Mouse (Mus musculus) heart, postnatal 0 days (tissue): Measurements from ENCODE around the gene Zfp385c.

ENCODE experiments used
- CTCF ChIP-seq: IDR thresholded peaks from 2 replicates; pipeline ENCODE4 v1.5.1; 2016; ENCODE audit warnings: antibody characterized with exemption, control low read depth, low read depth
- EP300 ChIP-seq: IDR thresholded peaks from 2 replicates; pipeline ENCODE4 v1.6.1; 2016; ENCODE audit warnings: antibody characterized with exemption, low read depth

DNA sequence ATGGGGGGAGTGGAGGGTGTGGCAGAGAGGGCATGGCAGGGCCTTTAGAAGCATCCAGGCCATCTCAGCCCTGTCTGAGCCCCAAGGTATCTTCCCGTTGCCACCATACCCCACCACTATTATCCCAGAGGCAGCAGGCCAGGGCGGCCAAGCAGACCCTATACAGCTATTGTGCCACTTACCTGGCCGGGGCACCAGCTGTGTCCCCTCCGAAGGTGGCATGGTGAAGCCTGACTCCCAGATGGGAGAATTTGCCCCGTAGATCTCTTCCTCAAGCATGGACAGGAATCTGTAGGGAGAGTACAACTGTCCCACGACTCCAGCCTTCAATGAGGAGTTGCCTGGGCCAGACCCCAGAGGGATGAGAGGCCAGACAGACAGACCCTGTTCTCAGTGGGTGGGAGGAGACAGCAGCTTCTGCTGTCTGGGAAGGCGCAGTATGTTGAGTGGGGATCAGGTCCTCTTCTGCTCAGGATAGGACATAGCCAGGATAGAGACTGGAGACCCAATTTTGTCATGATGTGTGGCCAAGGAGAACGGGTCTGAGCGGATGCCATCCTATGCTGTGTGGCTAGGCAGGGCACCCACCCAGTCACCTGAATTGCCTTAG is 17.1 kb upstream of the Zfp385c start:
- no peak for TF ChIP-seq EP300
- no peak for TF ChIP-seq CTCF
